Mouse (Mus musculus): Measurements from ENCODE around the gene Thop1. TPM values are rescaled to one million over a fixed set of nuclear protein-coding genes. Genes with fewer than 3 reads are reported as not detected.
"Not testable (repeated sequence)": the region's sequence is repeated elsewhere in the genome, so short reads cannot be mapped to it uniquely, and the experiment has no call there.

Thop1 gene
- total and polyA plus RNA-seq, 3 experiments, result 81.1 to 123 (median 94.5) TPM

DNA sequence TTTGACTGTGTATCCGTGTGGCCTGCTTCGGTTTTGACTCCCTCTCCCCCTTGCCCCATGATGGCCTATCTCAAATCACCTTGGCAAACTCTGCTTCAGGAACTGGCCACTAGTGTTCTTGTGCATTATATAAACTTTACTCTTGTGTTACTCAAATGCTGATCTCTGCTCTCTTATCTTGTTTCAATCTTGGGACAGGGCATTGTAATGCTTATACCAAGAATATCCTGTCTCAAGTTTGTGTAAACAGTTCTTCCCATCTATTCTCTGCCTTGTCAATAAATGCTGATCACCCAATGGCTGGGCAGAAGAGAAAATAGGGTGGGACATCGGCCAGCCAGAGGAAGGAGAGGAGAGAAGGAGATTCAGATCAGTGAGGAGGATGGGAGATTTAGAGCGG is 7.1 kb upstream of the Thop1 start:
- no peak overlapping the region for H3K27ac ChIP-seq (ENCODE audit: insufficient read depth, low read depth)
- H3K79me2 ChIP-seq (replicated peaks; ENCODE audit: control insufficient read depth, extremely low read depth, insufficient read depth, poor library complexity, severe bottlenecking), result peaks cover 21% of the 10 kb centered on the region
- peaks cover 3 to 11% of the 10 kb centered on the region in 2 experiments for H3K36me3 ChIP-seq (replicated peaks in 1 of 2; ENCODE audit: control insufficient read depth in 1 of 2, insufficient read depth in 1 of 2, low read length in 1 of 2)
- peaks cover 5% of the 10 kb centered on the region for H3K9me3 ChIP-seq (replicated peaks; ENCODE audit: low read length)
- H3K27me3 ChIP-seq (replicated peaks), result peaks cover 15% of the 10 kb centered on the region
- no peak for DNase-seq (ENCODE audit: extremely low read depth)
- H3K9ac ChIP-seq (ENCODE audit: insufficient read depth, low read depth), result no peak overlapping the region
- peaks cover 8 to 17% of the 10 kb centered on the region in 2 experiments for H3K4me1 ChIP-seq (ENCODE audit: control insufficient read depth in 1 of 2, insufficient read depth in 2 of 2)
- in situ Hi-C loops (cut with MboI; ENCODE audit: low pct_ligation_motif_present, low pct_unique_long_range_greater_than_20kb, low sequenced_read_pairs), result no loop called here
- H3K4me3 ChIP-seq (replicated peaks in 1 of 3; ENCODE audit: low read depth in 2 of 3, low read length in 2 of 3, poor library complexity in 1 of 3), result no peak overlapping the region
- H3K4me2 ChIP-seq (ENCODE audit: insufficient read depth, low read depth, poor library complexity, severe bottlenecking), result no peak overlapping the region
- dilution Hi-C loops (cut with MboI; ENCODE audit: extremely low pct_ligation_motif_present, extremely low pct_unique_long_range_greater_than_20kb, low sequenced_read_pairs), result no loop called here
- TF ChIP-seq HCFC1 (IDR thresholded peaks at IDR 0.05; ENCODE audit: low read depth, low read length) (no peak), JUN (IDR thresholded peaks at IDR 0.05; ENCODE audit: insufficient read depth, low read depth, low read length) (no peak), RAD21 (IDR thresholded peaks at IDR 0.05; ENCODE audit: low read depth, low read length) (no peak), ZKSCAN1 (IDR thresholded peaks at IDR 0.05; ENCODE audit: borderline replicate concordance, low read depth, low read length) (no peak), E2F4 (IDR thresholded peaks at IDR 0.05; ENCODE audit: insufficient replicate concordance, low read depth, low read length) (no peak), UBTF (IDR thresholded peaks at IDR 0.05; ENCODE audit: low read depth, low read length) (no peak), ELF1 (IDR thresholded peaks at IDR 0.05; ENCODE audit: low read depth, low read length) (no peak), NRF1 (IDR thresholded peaks at IDR 0.05; ENCODE audit: low read depth, low read length) (no peak), CHD1 (IDR thresholded peaks at IDR 0.05; ENCODE audit: low read depth, low read length) (no peak), ZNF384 (IDR thresholded peaks at IDR 0.05; ENCODE audit: low read depth, low read length) (no peak), ETS1 (conservative IDR thresholded peaks at IDR 0.05; ENCODE audit: low read depth, low read length) (no peak), TCF12 (IDR thresholded peaks at IDR 0.05; ENCODE audit: low read depth, low read length) (no peak), JUND (conservative IDR thresholded peaks at IDR 0.05; ENCODE audit: low read depth, low read length) (no peak), IRF4 (IDR thresholded peaks at IDR 0.05; ENCODE audit: low read depth, low read length) (no peak), PAX5 (IDR thresholded peaks at IDR 0.05; ENCODE audit: low read length) (no peak), MAX (IDR thresholded peaks at IDR 0.05; ENCODE audit: low read length) (no peak)

DNA sequence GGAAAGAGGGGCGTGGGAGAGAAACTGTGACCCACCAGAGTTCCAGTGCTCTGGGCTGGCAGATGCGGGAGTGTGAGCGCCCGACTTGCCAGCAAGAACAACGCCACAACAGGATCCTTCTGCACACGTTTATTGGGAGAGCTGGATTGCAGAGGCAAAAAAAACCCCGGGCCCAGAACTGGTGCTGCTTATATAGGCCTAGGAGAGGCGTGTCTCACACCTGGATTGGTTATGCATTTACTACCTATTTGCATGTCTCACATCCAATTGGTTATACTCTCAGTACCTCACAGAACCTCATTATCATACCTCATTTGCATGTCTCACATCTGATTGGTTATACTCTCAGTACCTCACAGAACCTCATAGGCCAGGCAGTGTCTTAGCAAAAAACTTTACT is 5.3 kb upstream of the Thop1 start:
- H3K9me3 ChIP-seq (replicated peaks; ENCODE audit: low read length); H3K4me2 ChIP-seq (ENCODE audit: insufficient read depth, low read depth, poor library complexity, severe bottlenecking); H3K4me1 ChIP-seq (ENCODE audit: control insufficient read depth in 1 of 2, insufficient read depth in 2 of 2); H3K4me3 ChIP-seq (replicated peaks in 1 of 3; ENCODE audit: low read depth in 2 of 3, low read length in 2 of 3, poor library complexity in 1 of 3); in situ Hi-C loops (cut with MboI; ENCODE audit: low pct_ligation_motif_present, low pct_unique_long_range_greater_than_20kb, low sequenced_read_pairs); H3K27ac ChIP-seq (ENCODE audit: insufficient read depth, low read depth); H3K9ac ChIP-seq (ENCODE audit: insufficient read depth, low read depth); H3K36me3 ChIP-seq (replicated peaks in 1 of 2; ENCODE audit: control insufficient read depth in 1 of 2, insufficient read depth in 1 of 2, low read length in 1 of 2); DNase-seq (ENCODE audit: extremely low read depth); dilution Hi-C loops (cut with MboI; ENCODE audit: extremely low pct_ligation_motif_present, extremely low pct_unique_long_range_greater_than_20kb, low sequenced_read_pairs); H3K79me2 ChIP-seq (replicated peaks; ENCODE audit: control insufficient read depth, extremely low read depth, insufficient read depth, poor library complexity, severe bottlenecking): not testable (repeated sequence)
- peaks cover 25% of the 10 kb centered on the region for H3K27me3 ChIP-seq (replicated peaks)

All from CH12.LX (cell line).